Mouse (Mus musculus) bone marrow, adult 2 months (tissue): ENCODE measurements around the gene Cep83.

Source experiments
- CTCF ChIP-seq: fragments of 200-500 bp; IDR thresholded peaks from 2 replicates; pipeline ENCODE4 v1.5.1; 2011; ENCODE audit warnings: low read length, control low read depth; ENCODE audit not compliant: control insufficient read depth, insufficient read depth
- POLR2A ChIP-seq: fragments of 200-500 bp; IDR thresholded peaks from 2 replicates; pipeline ENCODE4 v1.6.1; 2011; ENCODE audit warnings: low read depth, mild to moderate bottlenecking, control low read depth, low read length, borderline replicate concordance; ENCODE audit not compliant: control insufficient read depth

DNA sequence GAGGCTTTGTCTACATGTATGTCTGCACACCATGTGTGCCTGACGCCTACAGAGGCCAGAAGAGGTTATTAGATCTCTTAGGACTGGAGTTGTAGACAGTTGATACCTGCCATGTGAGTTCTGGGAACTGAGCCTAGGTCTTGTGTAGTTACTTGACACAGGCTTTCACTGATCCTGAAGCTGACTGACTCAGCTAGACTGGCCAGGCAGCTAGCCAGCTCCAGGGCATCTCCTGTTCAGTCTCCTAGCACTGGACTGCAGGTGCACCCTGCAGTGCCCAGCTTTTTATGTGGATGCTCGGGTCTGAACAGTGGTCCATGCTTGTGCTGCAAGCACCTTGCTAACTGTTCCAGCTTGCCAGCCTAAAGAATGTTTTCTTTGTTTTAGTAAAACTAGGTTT is 58.6 kb downstream of the Cep83 start:
- TF ChIP-seq CTCF (no peak), POLR2A (no peak)
